Mouse (Mus musculus): ENCODE measurements around the gene Dach1. TPM values are rescaled to one million over a fixed set of nuclear protein-coding genes. Genes with fewer than 3 reads are reported as not detected.

The Dach1 gene
- polyA plus RNA-seq, 1 experiment from 2014 or later = 2.1 TPM

DNA sequence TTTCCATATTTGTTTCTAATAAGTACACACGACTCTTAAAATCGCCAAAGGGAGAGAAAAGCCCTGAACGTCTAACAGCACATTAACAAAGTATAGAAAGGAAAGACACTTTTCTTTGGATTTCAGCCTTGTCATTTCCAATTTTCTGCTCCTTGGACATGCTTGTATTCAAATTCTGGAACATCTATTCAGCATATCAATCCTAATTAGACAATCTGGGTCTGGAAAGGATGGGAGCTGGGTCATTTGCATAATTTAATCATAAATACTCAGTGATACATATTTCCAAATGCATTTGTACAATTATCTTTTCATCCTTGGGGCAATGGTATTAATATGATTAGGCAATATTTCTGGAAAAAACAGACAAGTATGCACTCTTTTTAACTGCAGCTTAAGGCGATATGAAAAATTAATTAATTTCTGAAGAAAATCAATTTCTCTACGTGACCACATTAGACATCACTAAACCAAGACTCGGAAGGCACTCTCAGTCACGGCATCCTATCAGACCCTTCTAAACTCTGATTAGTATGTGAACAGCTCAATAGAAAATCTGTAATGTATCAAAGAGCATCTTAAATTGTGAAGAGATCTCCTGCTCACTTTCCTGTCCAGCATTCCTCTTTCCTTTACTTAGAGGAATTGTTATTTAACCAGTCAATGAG lies 13.7 kb downstream of the Dach1 start:
- no peak overlapping the region for H3K9ac ChIP-seq (ENCODE audit: low read depth, low read length)
- no peaks in the 10 kb centered on the region for H3K4me1 ChIP-seq (replicated peaks; ENCODE audit: control insufficient read depth, insufficient read depth, low read length)
- H3K27ac ChIP-seq (ENCODE audit: low read depth, low read length) = no peak overlapping the region
- H3K4me2 ChIP-seq (replicated peaks; ENCODE audit: low read depth) = no peak overlapping the region
- no peaks in the 10 kb centered on the region for H3K27me3 ChIP-seq (replicated peaks; ENCODE audit: control insufficient read depth, insufficient read depth, low read length)
- H3K9me3 ChIP-seq (ENCODE audit: control insufficient read depth) = no peaks in the 10 kb centered on the region
- H3K4me3 ChIP-seq (ENCODE audit: low read depth, low read length) = no peak overlapping the region
- ATAC-seq = no peak
- 89% methylated on average over 7 of the region's 7 CpGs for WGBS
- TF ChIP-seq CTCF (IDR thresholded peaks at IDR 0.05; ENCODE audit: low read depth) = no peak
- H3K36me3 ChIP-seq (ENCODE audit: control insufficient read depth, insufficient read depth) = no peaks in the 10 kb centered on the region

GRCm38 (mm10) chr14:98154832-98155422 lies 14.6 kb downstream of the Dach1 start:
- Histone ChIP-seq H3K4me2 (replicated peaks; ENCODE audit: low read depth) (no peak overlapping the region), H3K27me3 (replicated peaks; ENCODE audit: control insufficient read depth, insufficient read depth, low read length) (no peaks in the 10 kb centered on the region), H3K27ac (ENCODE audit: low read depth, low read length) (no peak overlapping the region), H3K9ac (ENCODE audit: low read depth, low read length) (no peak overlapping the region), H3K4me3 (ENCODE audit: low read depth, low read length) (no peak overlapping the region), H3K9me3 (ENCODE audit: control insufficient read depth) (no peaks in the 10 kb centered on the region), H3K4me1 (replicated peaks; ENCODE audit: control insufficient read depth, insufficient read depth, low read length) (no peaks in the 10 kb centered on the region), H3K36me3 (ENCODE audit: control insufficient read depth, insufficient read depth) (no peaks in the 10 kb centered on the region)
- no peak for TF ChIP-seq CTCF (IDR thresholded peaks at IDR 0.05; ENCODE audit: low read depth)
- no peak for ATAC-seq
- 70% methylated on average over 7 of the region's 7 CpGs for WGBS

DNA sequence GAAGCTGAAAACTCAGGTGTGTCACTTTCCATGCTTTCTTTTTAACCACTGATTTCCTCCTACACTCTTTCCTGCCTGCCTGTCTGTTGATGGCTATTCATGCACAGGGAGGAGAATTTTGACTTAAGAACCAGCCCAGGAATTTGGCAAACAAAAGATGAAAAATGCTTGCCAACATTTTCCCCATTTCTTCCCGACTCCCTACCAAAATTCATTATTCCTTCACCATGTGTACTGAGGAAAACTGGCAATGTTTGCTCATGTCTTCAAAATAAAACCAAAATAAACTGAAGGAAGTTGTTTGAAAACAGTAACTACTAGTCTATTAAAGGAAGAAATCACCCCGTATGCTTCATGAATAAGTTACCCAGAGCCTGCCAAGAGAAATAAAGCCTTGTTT lies 27.8 kb downstream of the Dach1 start:
- Histone ChIP-seq H3K4me2 (replicated peaks; ENCODE audit: low read depth) (no peak overlapping the region), H3K36me3 (ENCODE audit: control insufficient read depth, insufficient read depth) (no peaks in the 10 kb centered on the region), H3K9ac (ENCODE audit: low read depth, low read length) (no peak overlapping the region), H3K4me3 (ENCODE audit: low read depth, low read length) (no peak overlapping the region), H3K27me3 (replicated peaks; ENCODE audit: control insufficient read depth, insufficient read depth, low read length) (no peaks in the 10 kb centered on the region), H3K4me1 (replicated peaks; ENCODE audit: control insufficient read depth, insufficient read depth, low read length) (no peaks in the 10 kb centered on the region), H3K9me3 (ENCODE audit: control insufficient read depth) (no peaks in the 10 kb centered on the region), H3K27ac (ENCODE audit: low read depth, low read length) (no peak overlapping the region)
- ATAC-seq = no peak
- 48% methylated on average over 2 of the region's 2 CpGs for WGBS
- no peak for TF ChIP-seq CTCF (IDR thresholded peaks at IDR 0.05; ENCODE audit: low read depth)

- Histone ChIP-seq H3K9ac (ENCODE audit: low read depth, low read length) (no peak overlapping the region), H3K27me3 (replicated peaks; ENCODE audit: control insufficient read depth, insufficient read depth, low read length) (no peaks in the 10 kb centered on the region), H3K36me3 (ENCODE audit: control insufficient read depth, insufficient read depth) (no peaks in the 10 kb centered on the region), H3K9me3 (ENCODE audit: control insufficient read depth) (no peaks in the 10 kb centered on the region), H3K4me3 (ENCODE audit: low read depth, low read length) (no peak overlapping the region), H3K4me1 (replicated peaks; ENCODE audit: control insufficient read depth, insufficient read depth, low read length) (no peaks in the 10 kb centered on the region), H3K27ac (ENCODE audit: low read depth, low read length) (no peak overlapping the region), H3K4me2 (replicated peaks; ENCODE audit: low read depth) (no peak overlapping the region)
- TF ChIP-seq CTCF (IDR thresholded peaks at IDR 0.05; ENCODE audit: low read depth) = no peak
- ATAC-seq = no peak
- WGBS = 67% methylated on average over 3 of the region's 3 CpGs
Measured at GRCm38 (mm10) chr14:98138873-98139665, 30.5 kb downstream of the Dach1 start.

DNA sequence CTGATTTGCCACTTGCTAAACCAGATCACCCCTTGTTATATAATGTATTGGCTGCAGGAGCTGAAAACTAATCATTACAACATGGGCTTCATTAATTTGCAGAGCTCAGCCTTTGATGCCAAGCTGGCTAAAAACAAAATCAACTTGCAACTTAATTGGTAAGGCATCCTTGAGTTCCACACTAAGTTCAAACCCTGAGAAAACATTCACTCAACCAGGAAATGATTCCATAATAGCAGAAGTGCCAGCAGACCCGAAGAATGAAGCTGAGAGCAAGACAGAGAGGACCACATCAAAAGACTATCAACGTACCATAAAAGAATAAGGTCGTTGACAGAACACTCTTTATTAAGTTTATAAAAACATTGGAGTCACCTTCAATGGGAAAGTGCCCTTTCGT lies 35.0 kb downstream of the Dach1 start:
- H3K36me3 ChIP-seq (ENCODE audit: control insufficient read depth, insufficient read depth) = no peaks in the 10 kb centered on the region
- TF ChIP-seq CTCF (IDR thresholded peaks at IDR 0.05; ENCODE audit: low read depth) = no peak
- no peaks in the 10 kb centered on the region for H3K9me3 ChIP-seq (ENCODE audit: control insufficient read depth)
- no peak for ATAC-seq
- H3K4me3 ChIP-seq (ENCODE audit: low read depth, low read length) = no peak overlapping the region
- H3K27me3 ChIP-seq (replicated peaks; ENCODE audit: control insufficient read depth, insufficient read depth, low read length) = no peaks in the 10 kb centered on the region
- 50% methylated on average over 4 of the region's 4 CpGs for WGBS
- no peak overlapping the region for H3K4me2 ChIP-seq (replicated peaks; ENCODE audit: low read depth)
- H3K27ac ChIP-seq (ENCODE audit: low read depth, low read length) = no peak overlapping the region
- no peaks in the 10 kb centered on the region for H3K4me1 ChIP-seq (replicated peaks; ENCODE audit: control insufficient read depth, insufficient read depth, low read length)
- H3K9ac ChIP-seq (ENCODE audit: low read depth, low read length) = no peak overlapping the region

DNA sequence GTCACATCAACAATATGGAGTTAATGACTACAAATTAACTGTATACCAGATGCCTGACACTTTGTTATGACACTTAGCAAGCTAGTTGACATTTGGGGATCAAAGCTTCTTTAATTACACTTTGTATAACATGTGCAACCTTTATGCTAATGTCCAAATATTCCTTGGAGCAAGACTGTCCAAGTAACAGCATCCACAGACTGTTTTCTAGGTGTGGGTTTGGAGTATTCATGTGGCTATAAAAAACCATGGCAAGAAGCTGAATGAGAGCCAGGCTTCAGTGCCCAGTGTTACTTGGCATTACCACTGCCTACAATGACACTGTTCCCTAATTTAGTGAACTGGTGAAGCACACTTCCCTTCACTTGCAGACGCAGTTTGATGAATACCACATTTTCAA lies 46.5 kb downstream of the Dach1 start:
- WGBS = 77% methylated on average over 1 of the region's 1 CpGs
- H3K9ac ChIP-seq (ENCODE audit: low read depth, low read length) = no peak overlapping the region
- H3K27ac ChIP-seq (ENCODE audit: low read depth, low read length) = no peak overlapping the region
- H3K4me3 ChIP-seq (ENCODE audit: low read depth, low read length) = no peak overlapping the region
- no peak overlapping the region for H3K4me2 ChIP-seq (replicated peaks; ENCODE audit: low read depth)
- no peaks in the 10 kb centered on the region for H3K27me3 ChIP-seq (replicated peaks; ENCODE audit: control insufficient read depth, insufficient read depth, low read length)
- TF ChIP-seq CTCF (IDR thresholded peaks at IDR 0.05; ENCODE audit: low read depth) = no peak
- no peaks in the 10 kb centered on the region for H3K9me3 ChIP-seq (ENCODE audit: control insufficient read depth)
- no peaks in the 10 kb centered on the region for H3K4me1 ChIP-seq (replicated peaks; ENCODE audit: control insufficient read depth, insufficient read depth, low read length)
- no peaks in the 10 kb centered on the region for H3K36me3 ChIP-seq (ENCODE audit: control insufficient read depth, insufficient read depth)
- ATAC-seq = no peak
